Comparison of ENCODE assay signal across 12 mouse cellular contexts in the genomic region with DNA sequence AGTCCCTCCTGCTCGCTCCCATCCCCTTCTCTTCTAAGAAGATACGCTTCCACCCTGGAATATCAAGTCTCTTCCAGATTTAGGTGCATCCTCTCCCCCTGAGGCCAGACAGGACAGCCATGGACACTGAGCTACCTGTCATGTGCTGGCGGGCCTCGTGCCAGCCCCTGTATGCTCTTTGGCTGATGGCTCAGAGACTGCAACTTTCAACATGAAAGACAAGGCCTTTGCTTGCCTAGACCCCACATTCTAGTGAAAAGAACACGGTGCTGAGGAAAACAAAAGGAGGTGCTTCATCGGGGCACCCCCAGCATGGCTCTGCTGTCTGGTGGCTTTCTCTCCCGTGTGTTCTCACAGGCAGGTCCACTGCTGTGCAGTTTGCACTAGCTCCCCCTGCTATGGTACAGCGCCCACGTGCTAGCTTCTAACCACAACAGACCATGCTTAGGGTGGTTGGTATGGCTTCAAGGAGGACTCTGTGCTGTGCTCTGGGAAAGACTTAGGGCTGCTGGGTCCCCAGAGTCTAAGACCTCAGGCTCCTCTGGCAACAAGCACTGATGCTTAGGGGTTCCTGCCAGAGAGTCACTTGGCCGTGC. TPM values are rescaled to one million over a fixed set of nuclear protein-coding genes. Genes with fewer than 3 reads are reported as not detected.
DNase-seq lines count a peak whose midpoint lies in the region; ATAC-seq and TF ChIP-seq lines count a peak whose summit lies in the region.
"Had no signal": no experiment of that assay in that cellular context is flagged by ENCODE, and none has a peak within 500 bp of the region (broad histone marks: within the 10 kb centered on the region; RNA-seq: fewer than 3 reads in every experiment).

No protein-coding gene starts in this region.

- H3K9ac ChIP-seq in heart, embryonic 15.5 days: no peak overlapping the region
- H3K9ac ChIP-seq in forebrain, embryonic 13.5 days: no peak overlapping the region
- H3K9ac ChIP-seq: intestine, embryonic 15.5 days; midbrain, embryonic 12.5 days had no signal

- WGBS in heart, embryonic 15.5 days: 69% methylated on average over 10 of the region's 10 CpGs
- WGBS in olfactory bulb, adult 2 months: 72% methylated on average over 10 of the region's 10 CpGs
- 83% methylated on average over 10 of the region's 10 CpGs for WGBS in forebrain, embryonic 13.5 days

- H3K4me3 ChIP-seq in heart, embryonic 15.5 days: no peak overlapping the region
- H3K4me3 ChIP-seq in olfactory bulb, adult 2 months (ENCODE audit: insufficient read depth, low read depth, low read length): no peak overlapping the region
- H3K4me3 ChIP-seq in forebrain, embryonic 13.5 days: no peak overlapping the region
- H3K4me3 ChIP-seq: intestine, embryonic 15.5 days; midbrain, embryonic 12.5 days had no signal

- peak overlapping the region; percentile 41 for H3K4me2 ChIP-seq in heart, embryonic 15.5 days
- no peak overlapping the region for H3K4me2 ChIP-seq in forebrain, embryonic 13.5 days
- H3K4me2 ChIP-seq: intestine, embryonic 15.5 days; midbrain, embryonic 12.5 days had no signal

- peaks cover 16% of the 10 kb centered on the region for H3K4me1 ChIP-seq in heart, embryonic 15.5 days (replicated peaks)
- H3K4me1 ChIP-seq in olfactory bulb, adult 2 months (ENCODE audit: control insufficient read depth, insufficient read depth, low read length): peaks cover 22% of the 10 kb centered on the region
- 0 out of 2 replicates have a peak, but pooled peaks cover 6% of the 10 kb centered on the region for H3K4me1 ChIP-seq in forebrain, embryonic 13.5 days
- H3K4me1 ChIP-seq: intestine, embryonic 15.5 days; midbrain, embryonic 12.5 days had no signal

- peak overlapping the region; percentile 66 for H3K27ac ChIP-seq in heart, embryonic 15.5 days
- H3K27ac ChIP-seq in olfactory bulb, adult 2 months (ENCODE audit: insufficient read depth, low read depth, low read length): peak overlapping the region; percentile 53
- no peak overlapping the region for H3K27ac ChIP-seq in forebrain, embryonic 13.5 days
- H3K27ac ChIP-seq: intestine, embryonic 15.5 days had no signal

- no peaks in the 10 kb centered on the region for H3K27me3 ChIP-seq in heart, embryonic 15.5 days
- no peaks in the 10 kb centered on the region for H3K27me3 ChIP-seq in forebrain, embryonic 13.5 days
- H3K27me3 ChIP-seq: intestine, embryonic 15.5 days; midbrain, embryonic 12.5 days had no signal

- TF ChIP-seq POLR2A in olfactory bulb, adult 2 months (IDR thresholded peaks at IDR 0.05; ENCODE audit: insufficient read depth, low read depth, low read length): no peak

- no peak for ATAC-seq in heart, embryonic 15.5 days (replicated peaks; ENCODE audit: insufficient number of reproducible peaks, insufficient read depth, low FRiP score, low read depth)
- ATAC-seq in forebrain, embryonic 13.5 days: no peak
- ATAC-seq: intestine, embryonic 15.5 days had no signal

- no peak for TF ChIP-seq CTCF in olfactory bulb, adult 2 months (IDR thresholded peaks at IDR 0.05; ENCODE audit: insufficient read depth, low read depth, low read length)

- DNase-seq in cerebellum, adult 18-20 months: peak; percentile 50 to 66
- DNase-seq in cerebellum, adult 11 months: no peak
- DNase-seq in heart, adult 11 months: no peak
- DNase-seq in T-cell, adult 2 months (ENCODE audit: low spot score): peak; percentile 6
- DNase-seq in MN1 (ENCODE audit: low spot score): no peak
- DNase-seq: kidney, postnatal 14 days; liver had no signal

- no peaks in the 10 kb centered on the region for H3K9me3 ChIP-seq in heart, embryonic 15.5 days (replicated peaks)
- H3K9me3 ChIP-seq in forebrain, embryonic 13.5 days (replicated peaks): no peaks in the 10 kb centered on the region
- H3K9me3 ChIP-seq: intestine, embryonic 15.5 days; midbrain, embryonic 12.5 days had no signal

- H3K36me3 ChIP-seq in heart, embryonic 15.5 days: no peaks in the 10 kb centered on the region
- H3K36me3 ChIP-seq in forebrain, embryonic 13.5 days (ENCODE audit: poor library complexity, severe bottlenecking): 0 out of 2 replicates have a peak, but pooled peaks cover 8% of the 10 kb centered on the region
- H3K36me3 ChIP-seq: intestine, embryonic 15.5 days; midbrain, embryonic 12.5 days had no signal

RNA-seq across cellular contexts. Expression of gene Sergef, which starts 52.9 kb away (rescaled TPM):
- 9.3 and 10.3 TPM in 2 replicates for polyA plus RNA-seq in heart, embryonic 15.5 days (2015; fragmentation: Nextera tagmentation; extraction: Ambion mirVana)
- not detected in 2 replicates for polyA plus RNA-seq in olfactory bulb, adult 2 months (2012; ENCODE audit: insufficient read depth, insufficient read length, low replicate concordance, missing spikeins)
- polyA plus RNA-seq in forebrain, embryonic 13.5 days (2015; fragmentation: Nextera tagmentation; extraction: Ambion mirVana): 25.0 and 26.6 TPM in 2 replicates

Comparison
In these comparisons a context has a peak if more than half of its experiments do, and no peak if none do; other contexts are left out.
1. DNase-seq: peak in cerebellum, adult 18-20 months (2 of 2) and T-cell, adult 2 months (single experiment); none in cerebellum, adult 11 months (single experiment), heart, adult 11 months (single experiment) and MN1 (single experiment).
2. RNA of gene Sergef, which starts 52.9 kb away (polyA plus RNA-seq): 25.0 to 26.6 TPM in forebrain, embryonic 13.5 days and 9.3 to 10.3 TPM in heart, embryonic 15.5 days; not detected in olfactory bulb, adult 2 months; every median in the first group is over 10 times any median in the second.